Mouse (Mus musculus) liver, embryonic 15.5 days (tissue): ENCODE data around the gene Sec24b. TPM values are rescaled to one million over a fixed set of nuclear protein-coding genes. Genes with fewer than 3 reads are reported as not detected.

Source experiments
- ATAC-seq: fragments of 200-750 bp; cut with Nextera tagmentation; 2 replicates; pipeline ENCODE4 v1.8.0; 2017; ENCODE audit warnings: moderate number of reproducible peaks, mild to moderate bottlenecking, moderate library complexity; ENCODE audit not compliant: insufficient read depth
- H3K27ac ChIP-seq: fragments of 300-500 bp; sonication (generic); replicated peaks from 2 replicates; pipeline ENCODE4 v1.5.1; 2015; ENCODE audit warnings: mild to moderate bottlenecking, inconsistent platforms
- H3K27me3 ChIP-seq: fragments of 300-500 bp; sonication (generic); 2 replicates; pipeline ENCODE4 v1.6.1; 2015; ENCODE audit warnings: mild to moderate bottlenecking, inconsistent platforms
- H3K36me3 ChIP-seq: fragments of 300-500 bp; sonication (generic); replicated peaks from 2 replicates; pipeline ENCODE4 v1.6.1; 2015; ENCODE audit warnings: moderate library complexity, mild to moderate bottlenecking, inconsistent platforms
- H3K4me1 ChIP-seq: fragments of 300-500 bp; sonication (generic); replicated peaks from 2 replicates; pipeline ENCODE4 v1.6.1; 2015; ENCODE audit warnings: inconsistent platforms
- H3K4me2 ChIP-seq: fragments of 300-500 bp; sonication (generic); 2 replicates; pipeline ENCODE4 v1.6.1; 2015; ENCODE audit warnings: moderate library complexity, mild to moderate bottlenecking, inconsistent platforms
- H3K4me3 ChIP-seq: fragments of 300-500 bp; sonication (generic); replicated peaks from 2 replicates; pipeline ENCODE4 v1.5.1; 2015; ENCODE audit warnings: mild to moderate bottlenecking, inconsistent platforms
- H3K9ac ChIP-seq: fragments of 300-500 bp; sonication (generic); 2 replicates; pipeline ENCODE4 v1.6.1; 2015; ENCODE audit warnings: moderate library complexity, mild to moderate bottlenecking, inconsistent platforms
- H3K9me3 ChIP-seq: fragments of 300-500 bp; sonication (generic); replicated peaks from 2 replicates; pipeline ENCODE4 v1.6.1; 2016; ENCODE audit warnings: inconsistent platforms
- WGBS: fragments of 180-500 bp; shearing (Covaris S2); methylation state at CpG from one replicate; pipeline ENCODE4 v1.1.7; 2015; ENCODE audit warnings: mixed read lengths; ENCODE audit not compliant: insufficient replicate concordance; 5-methylcytosine and 5-hydroxymethylcytosine counted together
- polyA plus RNA-seq: library from polyadenylated mRNA; unstranded; fragments of >200 nt; fragmentation: Nextera tagmentation; extraction: Ambion mirVana; gene quantifications from 2 replicates; pipeline ENCODE4 v1.2.1, GENCODE M21; 2015

Gene Sec24b
- polyA plus RNA-seq, 1 experiment from 2014 or later: 7.7 TPM

GRCm38 (mm10) chr3:130006141-130006540 lies 55.2 kb downstream of the Sec24b start:
- H3K9me3 ChIP-seq: no peaks in the 10 kb centered on the region
- peaks cover 69% of the 10 kb centered on the region for H3K36me3 ChIP-seq
- no peak overlapping the region for H3K9ac ChIP-seq
- H3K4me1 ChIP-seq: no peaks in the 10 kb centered on the region
- H3K4me3 ChIP-seq: no peak overlapping the region
- no peak overlapping the region for H3K27ac ChIP-seq
- ATAC-seq: no peak
- H3K4me2 ChIP-seq: no peak overlapping the region
- no peaks in the 10 kb centered on the region for H3K27me3 ChIP-seq
- WGBS: 83% methylated on average over 7 of the region's 7 CpGs

- WGBS: 85% methylated on average over 11 of the region's 11 CpGs
- Histone ChIP-seq H3K4me1 (no peaks in the 10 kb centered on the region), H3K36me3 (peaks cover 81% of the 10 kb centered on the region), H3K27me3 (no peaks in the 10 kb centered on the region), H3K4me3 (no peak overlapping the region), H3K9ac (no peak overlapping the region), H3K27ac (no peak overlapping the region), H3K9me3 (no peaks in the 10 kb centered on the region), H3K4me2 (no peak overlapping the region)
- no peak for ATAC-seq
Measured at GRCm38 (mm10) chr3:130000926-130001325, 60.4 kb downstream of the Sec24b start.

GRCm38 (mm10) chr3:129998526-129998925 lies 62.8 kb downstream of the Sec24b start:
- Histone ChIP-seq H3K4me3 (no peak overlapping the region), H3K9me3 (no peaks in the 10 kb centered on the region), H3K4me2 (no peak overlapping the region), H3K9ac (no peak overlapping the region), H3K4me1 (no peaks in the 10 kb centered on the region), H3K27ac (no peak overlapping the region), H3K27me3 (no peaks in the 10 kb centered on the region), H3K36me3 (peaks cover 81% of the 10 kb centered on the region)
- 85% methylated on average over 6 of the region's 6 CpGs for WGBS
- no peak for ATAC-seq

GRCm38 (mm10) chr3:129998001-129998400 lies 63.4 kb downstream of the Sec24b start:
- H3K4me3 ChIP-seq: no peak overlapping the region
- H3K36me3 ChIP-seq: peaks cover 83% of the 10 kb centered on the region
- WGBS: 76% methylated on average over 7 of the region's 7 CpGs
- no peak for ATAC-seq
- H3K4me1 ChIP-seq: no peaks in the 10 kb centered on the region
- H3K27ac ChIP-seq: no peak overlapping the region
- H3K9me3 ChIP-seq: no peaks in the 10 kb centered on the region
- H3K4me2 ChIP-seq: no peak overlapping the region
- H3K9ac ChIP-seq: no peak overlapping the region
- no peaks in the 10 kb centered on the region for H3K27me3 ChIP-seq

GRCm38 (mm10) chr3:129997324-129997723 lies 64.0 kb downstream of the Sec24b start:
- Histone ChIP-seq H3K4me2 (no peak overlapping the region), H3K9ac (no peak overlapping the region), H3K27me3 (no peaks in the 10 kb centered on the region), H3K4me3 (no peak overlapping the region), H3K36me3 (peaks cover 83% of the 10 kb centered on the region), H3K9me3 (no peaks in the 10 kb centered on the region), H3K27ac (no peak overlapping the region), H3K4me1 (no peaks in the 10 kb centered on the region)
- ATAC-seq: no peak
- WGBS: 65% methylated on average over 3 of the region's 3 CpGs

- peaks cover 81% of the 10 kb centered on the region for H3K36me3 ChIP-seq
- H3K9ac ChIP-seq: no peak overlapping the region
- ATAC-seq: no peak
Measured at GRCm38 (mm10) chr3:129987297-129987696, 74.1 kb downstream of the Sec24b start.

GRCm38 (mm10) chr3:129985335-129985734 lies 76.0 kb downstream of the Sec24b start:
- no peak overlapping the region for H3K4me3 ChIP-seq
- 77% methylated on average over 4 of the region's 4 CpGs for WGBS
- ATAC-seq: no peak
- H3K9me3 ChIP-seq: no peaks in the 10 kb centered on the region
- H3K9ac ChIP-seq: no peak overlapping the region
- peaks cover 69% of the 10 kb centered on the region for H3K36me3 ChIP-seq
- H3K4me2 ChIP-seq: no peak overlapping the region
- H3K4me1 ChIP-seq: no peaks in the 10 kb centered on the region
- H3K27me3 ChIP-seq: no peaks in the 10 kb centered on the region
- H3K27ac ChIP-seq: no peak overlapping the region

More at GRCm38 (mm10) chr3:129987297-129987696, 74.1 kb downstream of the Sec24b start:
- 84% methylated on average over 13 of the region's 13 CpGs for WGBS
- Histone ChIP-seq H3K9me3 (no peaks in the 10 kb centered on the region), H3K4me3 (no peak overlapping the region), H3K27me3 (no peaks in the 10 kb centered on the region), H3K27ac (no peak overlapping the region), H3K4me1 (no peaks in the 10 kb centered on the region), H3K4me2 (no peak overlapping the region)

GRCm38 (mm10) chr3:129984797-129985196 lies 76.6 kb downstream of the Sec24b start:
- WGBS: 80% methylated on average over 5 of the region's 5 CpGs
- H3K27ac ChIP-seq: no peak overlapping the region
- peaks cover 64% of the 10 kb centered on the region for H3K36me3 ChIP-seq
- no peak for ATAC-seq
- no peaks in the 10 kb centered on the region for H3K4me1 ChIP-seq
- H3K9me3 ChIP-seq: no peaks in the 10 kb centered on the region
- H3K9ac ChIP-seq: no peak overlapping the region
- no peak overlapping the region for H3K4me3 ChIP-seq
- H3K27me3 ChIP-seq: no peaks in the 10 kb centered on the region
- no peak overlapping the region for H3K4me2 ChIP-seq

GRCm38 (mm10) chr3:129982271-129982670 lies 79.1 kb downstream of the Sec24b start:
- 86% methylated on average over 5 of the region's 5 CpGs for WGBS
- H3K4me3 ChIP-seq: no peak overlapping the region
- no peak overlapping the region for H3K4me2 ChIP-seq
- H3K27me3 ChIP-seq: no peaks in the 10 kb centered on the region
- H3K27ac ChIP-seq: no peak overlapping the region
- no peaks in the 10 kb centered on the region; the same call in 1 of the 2 replicates for H3K4me1 ChIP-seq
- no peaks in the 10 kb centered on the region for H3K9me3 ChIP-seq
- H3K36me3 ChIP-seq: peaks cover 39% of the 10 kb centered on the region
- ATAC-seq: no peak
- no peak overlapping the region for H3K9ac ChIP-seq

GRCm38 (mm10) chr3:129981756-129982155 lies 79.6 kb downstream of the Sec24b start:
- H3K9ac ChIP-seq: no peak overlapping the region
- 76% methylated on average over 11 of the region's 11 CpGs for WGBS
- ATAC-seq: no peak

GRCm38 (mm10) chr3:129979510-129979909 lies 81.8 kb downstream of the Sec24b start:
- Histone ChIP-seq H3K4me1 (no peaks in the 10 kb centered on the region; the same call in 1 of the 2 replicates), H3K36me3 (peaks cover 20% of the 10 kb centered on the region), H3K27ac (no peak overlapping the region), H3K4me2 (no peak overlapping the region), H3K4me3 (no peak overlapping the region), H3K9me3 (no peaks in the 10 kb centered on the region), H3K27me3 (no peaks in the 10 kb centered on the region), H3K9ac (no peak overlapping the region)
- 32% methylated on average over 6 of the region's 6 CpGs for WGBS
- no peak for ATAC-seq

More at GRCm38 (mm10) chr3:129981756-129982155, 79.6 kb downstream of the Sec24b start:
- H3K27ac ChIP-seq: no peak overlapping the region
- H3K27me3 ChIP-seq: no peaks in the 10 kb centered on the region
- peaks cover 34% of the 10 kb centered on the region for H3K36me3 ChIP-seq
- no peak overlapping the region for H3K4me2 ChIP-seq
- H3K9me3 ChIP-seq: no peaks in the 10 kb centered on the region
- no peaks in the 10 kb centered on the region; the same call in 1 of the 2 replicates for H3K4me1 ChIP-seq
- no peak overlapping the region for H3K4me3 ChIP-seq

GRCm38 (mm10) chr3:129978716-129979115 lies 82.6 kb downstream of the Sec24b start:
- Histone ChIP-seq H3K36me3 (peaks cover 14% of the 10 kb centered on the region), H3K9ac (no peak overlapping the region), H3K4me3 (no peak overlapping the region), H3K27me3 (no peaks in the 10 kb centered on the region), H3K27ac (no peak overlapping the region), H3K4me2 (no peak overlapping the region), H3K9me3 (no peaks in the 10 kb centered on the region), H3K4me1 (no peaks in the 10 kb centered on the region; the same call in 1 of the 2 replicates)
- no peak for ATAC-seq
- 75% methylated on average over 9 of the region's 9 CpGs for WGBS
